Mouse (Mus musculus) embryonic fibroblast, embryonic 13.5 days (primary cell): Measurements from ENCODE around the gene Tmem132a. TPM values are rescaled to one million over a fixed set of nuclear protein-coding genes. Genes with fewer than 3 reads are reported as not detected.

Experiments used
- H3K27ac ChIP-seq: 2 replicates; pipeline ENCODE4 v1.5.1; 2012; ENCODE audit warnings: low read length, control low read depth, inconsistent platforms; ENCODE audit not compliant: insufficient read depth
- H3K4me1 ChIP-seq: 2 replicates; pipeline ENCODE4 v1.6.1; 2011; ENCODE audit warnings: low read length; ENCODE audit not compliant: control insufficient read depth, insufficient read depth
- H3K4me3 ChIP-seq: 2 replicates; pipeline ENCODE4 v1.5.1; 2011; ENCODE audit warnings: mild to moderate bottlenecking, control low read depth, low read length; ENCODE audit not compliant: insufficient read depth
- CTCF ChIP-seq: IDR thresholded peaks from 2 replicates; pipeline ENCODE4 v1.5.1; 2011; ENCODE audit warnings: mild to moderate bottlenecking, control low read depth, low read length, moderate library complexity, borderline replicate concordance; ENCODE audit not compliant: insufficient read depth
- POLR2A ChIP-seq: IDR thresholded peaks from 2 replicates; pipeline ENCODE4 v1.6.1; 2011; ENCODE audit warnings: low read depth, mild to moderate bottlenecking, control low read depth, low read length, moderate library complexity
- polyA plus RNA-seq: library from polyadenylated mRNA; stranded (reverse); fragments of >200 nt; gene quantifications from 2 replicates; pipeline ENCODE4 v1.2.4, GENCODE M21; 2011; ENCODE audit warnings: low read depth; ENCODE audit not compliant: missing spikeins, insufficient read length

The Tmem132a gene
- polyA plus RNA-seq, 1 experiment: 37.5 TPM

- H3K4me3 ChIP-seq: no peak within 1 kb of the TSS
- no peaks in the 10 kb centered on the region; the same call in 1 of the 2 replicates for H3K4me1 ChIP-seq
- no peak within 1 kb of the TSS for H3K27ac ChIP-seq
- TF ChIP-seq POLR2A (no peak), CTCF (no peak)
Measured at GRCm38 (mm10) chr19:10839010-10839892, 30.5 kb downstream of the Tmem132a start, which contains the start of gene Slc15a3. Gene Slc15a3 (plus strand): TSS chr19:10839727.

- no peaks in the 10 kb centered on the region; the same call in 1 of the 2 replicates for H3K4me1 ChIP-seq
- H3K4me3 ChIP-seq: no peak overlapping the region
- TF ChIP-seq CTCF (no peak), POLR2A (no peak)
- H3K27ac ChIP-seq: no peak overlapping the region
Measured at GRCm38 (mm10) chr19:10835671-10836070, 34.1 kb downstream of the Tmem132a start.

- Histone ChIP-seq H3K4me3 (no peak overlapping the region), H3K4me1 (no peaks in the 10 kb centered on the region; the same call in 1 of the 2 replicates), H3K27ac (no peak overlapping the region)
- TF ChIP-seq CTCF (no peak), POLR2A (no peak)
Measured at GRCm38 (mm10) chr19:10833611-10834010, 36.1 kb downstream of the Tmem132a start.

- H3K4me3 ChIP-seq: no peak overlapping the region
- no peaks in the 10 kb centered on the region; the same call in 1 of the 2 replicates for H3K4me1 ChIP-seq
- H3K27ac ChIP-seq: no peak overlapping the region
- no peak for TF ChIP-seq CTCF
- TF ChIP-seq POLR2A: no peak
Measured at GRCm38 (mm10) chr19:10832030-10832429, 37.7 kb downstream of the Tmem132a start.

- Histone ChIP-seq H3K4me1 (no peaks in the 10 kb centered on the region; the same call in 1 of the 2 replicates), H3K4me3 (no peak overlapping the region), H3K27ac (no peak overlapping the region)
- TF ChIP-seq POLR2A (no peak), CTCF (0 out of 2 replicates have a peak, but pooled peaks have one; percentile 14)
Measured at GRCm38 (mm10) chr19:10831424-10831823, 38.3 kb downstream of the Tmem132a start.

GRCm38 (mm10) chr19:10829436-10830175 is 40.1 kb downstream of the Tmem132a start, which contains the start of gene Cd6:
Gene Cd6 (minus strand): TSS chr19:10830058.
- TF ChIP-seq POLR2A (no peak), CTCF (no peak)
- no peak within 1 kb of the TSS for H3K27ac ChIP-seq
- peaks cover 3% of the 10 kb centered on the region for H3K4me1 ChIP-seq
- H3K4me3 ChIP-seq: no peak within 1 kb of the TSS

- no peak overlapping the region for H3K4me3 ChIP-seq
- TF ChIP-seq POLR2A (no peak), CTCF (no peak)
- H3K27ac ChIP-seq: no peak overlapping the region
- peaks cover 4% of the 10 kb centered on the region for H3K4me1 ChIP-seq
Measured at GRCm38 (mm10) chr19:10828321-10828720, 41.4 kb downstream of the Tmem132a start.

GRCm38 (mm10) chr19:10824061-10824460 is 45.7 kb downstream of the Tmem132a start:
- Histone ChIP-seq H3K27ac (no peak overlapping the region), H3K4me1 (peaks cover 4% of the 10 kb centered on the region), H3K4me3 (no peak overlapping the region)
- TF ChIP-seq CTCF: no peak
- TF ChIP-seq POLR2A: no peak

GRCm38 (mm10) chr19:10822534-10822933 is 47.2 kb downstream of the Tmem132a start:
- Histone ChIP-seq H3K27ac (no peak overlapping the region), H3K4me1 (peaks cover 4% of the 10 kb centered on the region), H3K4me3 (no peak overlapping the region)
- TF ChIP-seq CTCF (no peak), POLR2A (no peak)

- H3K4me1 ChIP-seq: peaks cover 4% of the 10 kb centered on the region
- H3K27ac ChIP-seq: no peak overlapping the region
- H3K4me3 ChIP-seq: no peak overlapping the region
- TF ChIP-seq CTCF (no peak), POLR2A (no peak)
Measured at GRCm38 (mm10) chr19:10821319-10821718, 48.4 kb downstream of the Tmem132a start.
